Mouse (Mus musculus): Measurements from ENCODE around the gene Klrc1.
A peak's percentile ranks its signal among the peaks of the same experiment; 100 is the strongest.
"Not testable (repeated sequence)": the region's sequence is repeated elsewhere in the genome, so short reads cannot be mapped to it uniquely, and the experiment has no call there.

The Klrc1 gene

DNA sequence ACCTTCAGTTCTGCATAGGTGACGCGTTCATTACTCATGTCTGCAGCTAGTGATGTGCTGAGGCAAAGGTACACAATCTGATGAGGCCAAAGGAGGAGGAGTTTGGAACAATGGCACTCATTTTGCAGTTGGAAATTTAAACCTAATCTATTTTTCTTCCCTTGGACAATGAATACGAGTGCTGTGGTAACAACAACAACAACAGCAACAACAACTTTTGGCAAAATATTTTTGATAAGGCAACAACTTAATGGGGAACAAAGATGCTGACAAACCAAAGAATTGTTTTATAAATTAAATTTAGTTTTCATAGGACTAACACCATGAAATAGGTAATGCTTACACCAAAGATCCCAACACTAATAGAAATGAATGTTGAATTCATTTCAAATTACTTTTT, at the start of gene Klrc1:
Gene Klrc1, minus strand, starts transcription at position 101 of the 400 bp plus-strand sequence.
- no peak for DNase-seq

DNA sequence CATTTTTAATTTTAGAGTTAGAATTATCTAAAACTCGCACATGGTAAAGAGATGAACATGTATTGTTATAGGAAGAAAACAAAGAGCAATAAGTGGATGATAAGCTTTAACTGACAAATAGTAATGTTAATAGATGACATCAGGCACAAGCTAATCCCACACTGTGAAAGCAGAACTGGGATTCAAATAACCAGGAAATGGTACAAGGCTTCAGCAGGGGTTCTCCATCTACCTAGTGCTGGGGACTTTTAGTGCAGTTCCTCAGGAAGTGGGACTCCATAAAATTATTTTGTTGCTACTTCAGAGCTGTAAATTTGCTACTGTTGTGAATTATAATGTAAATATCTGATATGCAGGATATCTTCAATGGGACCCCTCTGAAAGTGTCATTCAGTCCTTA, 48.5 kb upstream of the Klrc1 start:
- no peak for DNase-seq

DNA sequence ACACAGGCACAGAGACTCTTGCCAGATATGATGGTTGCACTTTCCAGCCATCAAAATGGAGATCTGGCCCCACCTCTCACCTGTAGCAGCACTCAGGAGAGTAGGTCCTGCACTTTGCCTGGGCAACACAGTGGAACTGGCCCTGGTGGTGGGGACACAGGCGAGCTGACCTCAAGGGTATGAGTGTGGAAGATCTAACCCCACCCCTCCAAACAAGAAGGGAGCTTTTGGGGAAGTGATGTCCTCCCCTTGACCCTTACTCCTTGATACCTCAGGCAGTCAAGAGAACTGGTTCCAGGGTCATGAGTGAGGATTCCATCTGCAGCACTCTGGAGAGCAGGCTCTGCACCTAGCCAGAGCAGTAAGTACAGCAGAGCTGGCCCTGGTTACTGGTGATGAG, 42.6 kb upstream of the Klrc1 start:
- no peak for DNase-seq

DNA sequence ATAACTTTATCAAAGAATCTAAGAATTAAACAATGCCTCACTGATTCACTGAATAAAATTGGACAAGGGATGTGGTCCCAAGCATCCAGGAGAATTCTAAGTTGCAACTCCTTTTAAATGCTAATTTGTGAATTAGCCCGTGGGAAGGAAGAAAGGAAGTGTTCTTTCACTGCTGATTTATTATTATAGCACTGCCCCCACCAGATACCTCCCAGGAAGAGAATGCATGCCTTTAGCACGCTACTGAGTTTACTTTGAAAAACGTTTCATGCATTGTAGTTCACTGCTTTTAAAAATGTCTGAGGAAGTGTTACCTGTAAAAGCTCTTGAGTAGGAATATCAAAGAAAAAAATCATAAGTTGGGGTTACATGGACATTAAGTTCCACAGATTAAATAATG, 41.7 kb upstream of the Klrc1 start:
- no peak for DNase-seq

DNA sequence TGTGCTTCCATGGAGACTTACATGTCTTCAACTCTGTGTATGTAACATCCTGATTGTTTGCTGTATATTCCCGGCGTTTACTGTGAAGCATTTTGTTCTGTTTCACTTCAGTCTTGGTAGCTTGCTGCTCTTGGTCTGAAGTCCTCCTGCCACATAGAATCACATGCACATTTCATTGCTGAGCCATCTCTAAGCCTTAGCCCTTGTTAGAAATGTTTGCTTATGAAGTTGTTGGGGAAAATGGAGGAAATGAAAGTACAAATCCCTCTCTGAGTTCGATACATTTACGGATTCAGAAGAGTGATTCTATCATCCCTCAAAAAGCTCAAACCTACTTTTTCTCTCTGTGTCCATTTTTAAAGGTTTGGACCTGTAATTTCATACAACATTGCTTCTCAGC, 38.3 kb upstream of the Klrc1 start, which contains the start of gene Klri1:
Gene Klri1, minus strand, starts transcription at position 101 of the 400 bp plus-strand sequence.
- no peak for DNase-seq

DNA sequence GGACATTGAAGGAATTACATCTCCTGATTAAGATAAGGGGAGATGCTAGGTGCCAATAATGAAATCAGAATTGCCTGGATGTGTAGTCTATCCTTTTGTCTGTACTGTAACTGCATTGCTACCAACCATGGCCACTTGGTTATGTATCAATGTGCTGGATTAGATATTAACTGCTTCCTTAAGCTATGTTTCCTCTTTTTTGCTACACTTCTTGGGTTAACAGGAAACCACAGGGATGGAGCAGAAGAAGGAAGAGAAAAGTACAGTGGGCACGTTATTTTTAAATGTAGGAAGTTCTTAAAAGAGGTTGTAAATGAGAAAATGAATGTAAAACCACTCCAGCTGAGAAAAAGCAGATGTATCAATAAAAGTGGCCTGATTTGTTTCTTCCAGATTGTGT, 34.8 kb upstream of the Klrc1 start:
- no peak for DNase-seq

DNA sequence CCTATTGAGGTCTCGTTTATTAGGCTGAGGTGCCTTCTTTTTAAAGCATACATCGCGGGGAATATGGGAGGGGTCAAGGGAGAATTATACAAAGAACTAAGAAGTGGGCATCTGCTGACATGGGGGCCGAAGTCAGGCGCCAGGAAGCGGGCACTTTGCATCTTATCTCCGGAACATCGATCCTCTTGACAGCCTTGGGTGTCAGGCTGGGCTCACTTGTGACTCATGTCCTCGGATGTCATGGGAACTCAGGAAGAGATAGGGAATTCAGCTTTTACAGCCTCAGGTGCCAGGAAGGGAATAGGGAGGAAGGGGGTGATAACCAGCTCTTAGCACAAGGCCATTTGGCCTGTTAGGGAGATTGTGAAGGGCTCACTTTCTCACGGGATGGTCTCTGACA, 12.7 kb upstream of the Klrc1 start:
- DNase-seq: not testable (repeated sequence)

DNA sequence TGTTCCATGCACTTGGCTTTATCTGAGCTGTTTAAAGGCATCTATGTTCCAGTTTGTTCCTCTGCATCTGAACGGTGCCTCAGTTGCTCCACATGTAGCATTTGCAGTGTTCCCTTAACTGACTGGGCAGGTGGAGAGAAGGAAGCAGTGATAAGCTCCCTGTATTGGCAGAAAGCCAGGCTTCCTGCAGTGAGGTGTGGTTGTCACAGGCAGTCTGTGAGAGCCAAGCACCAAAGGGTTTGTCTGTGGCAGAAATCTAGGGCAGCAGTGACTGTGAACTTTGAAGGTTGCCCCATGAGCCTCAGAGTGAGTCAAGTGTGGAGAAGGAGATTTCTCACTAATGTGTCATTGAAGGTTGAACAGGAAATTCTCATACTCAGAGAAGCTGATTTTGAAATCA, 1.6 kb upstream of the Klrc1 start:
- DNase-seq: peak; percentile 0

DNA sequence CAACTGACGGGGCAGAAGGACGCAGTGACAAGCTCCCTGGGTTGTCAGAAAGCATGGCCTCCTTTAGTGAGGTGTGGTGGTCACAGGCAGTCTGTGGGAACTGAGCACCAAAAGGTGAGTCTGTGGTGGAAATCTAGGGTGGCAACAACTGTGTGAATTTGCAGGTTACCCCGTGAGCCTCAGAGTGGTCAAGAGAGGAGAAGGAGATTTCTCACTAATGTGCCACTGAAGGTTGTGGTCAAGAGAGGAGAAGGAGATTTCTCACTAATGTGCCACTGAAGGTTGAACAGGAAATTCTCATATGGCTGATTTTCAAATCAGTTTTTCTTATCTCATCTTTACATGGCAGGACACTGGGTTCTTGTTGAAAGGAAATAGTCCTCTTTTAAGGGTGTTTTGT, 17.5 kb downstream of the Klrc1 start:
- not testable (repeated sequence) for DNase-seq

DNA sequence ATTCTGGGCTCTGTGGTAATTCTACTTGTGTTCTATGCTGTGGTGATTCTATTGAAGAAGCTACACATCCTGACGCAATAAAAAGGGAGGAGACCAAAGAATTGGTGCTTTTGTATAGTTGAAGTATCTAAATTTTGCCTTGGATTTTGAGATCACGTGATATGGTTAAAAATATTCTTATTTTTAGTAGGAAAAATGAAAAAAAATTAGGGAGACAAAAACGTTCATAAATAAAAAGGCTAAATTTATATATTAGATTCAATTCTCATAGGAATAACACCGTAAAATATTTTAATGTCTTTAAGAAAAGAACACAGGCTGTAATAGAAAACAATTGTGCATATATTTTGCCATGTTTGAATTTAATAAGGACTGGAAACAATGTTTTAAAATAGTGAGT, 18.2 kb downstream of the Klrc1 start, which contains the start of gene Klrc2:
Gene Klrc2, minus strand, starts transcription at position 101 of the 400 bp plus-strand sequence.
- not testable (repeated sequence) for DNase-seq

DNA sequence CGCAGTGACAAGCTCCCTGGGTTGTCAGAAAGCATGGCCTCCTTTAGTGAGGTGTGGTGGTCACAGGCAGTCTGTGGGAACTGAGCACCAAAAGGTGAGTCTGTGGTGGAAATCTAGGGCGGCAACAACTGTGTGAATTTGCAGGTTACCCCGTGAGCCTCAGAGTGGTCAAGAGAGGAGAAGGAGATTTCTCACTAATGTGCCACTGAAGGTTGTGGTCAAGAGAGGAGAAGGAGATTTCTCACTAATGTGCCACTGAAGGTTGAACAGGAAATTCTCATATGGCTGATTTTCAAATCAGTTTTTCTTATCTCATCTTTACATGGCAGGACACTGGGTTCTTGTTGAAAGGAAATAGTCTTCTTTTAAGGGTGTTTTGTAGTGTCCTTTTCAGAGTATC, 34.7 kb downstream of the Klrc1 start:
- not testable (repeated sequence) for DNase-seq

DNA sequence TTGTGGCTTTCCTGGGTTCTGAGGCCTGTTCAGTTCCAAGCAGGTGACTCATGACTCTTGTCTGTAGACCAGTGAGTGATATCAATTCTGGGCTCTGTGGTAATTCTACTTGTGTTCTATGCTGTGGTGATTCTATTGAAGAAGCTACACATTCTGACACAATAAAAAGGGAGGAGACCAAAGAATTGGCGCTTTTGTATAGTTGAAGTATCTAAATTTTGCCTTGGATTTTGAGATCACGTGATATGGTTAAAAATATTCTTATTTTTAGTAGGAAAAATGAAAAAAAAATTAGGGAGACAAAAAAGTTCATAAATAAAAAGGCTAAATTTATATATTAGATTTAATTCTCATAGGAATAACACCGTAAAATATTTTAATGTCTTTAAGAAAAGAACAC, 35.5 kb downstream of the Klrc1 start, which contains the start of gene Klrc3:
Gene Klrc3, minus strand, starts transcription at position 101 of the 400 bp plus-strand sequence.
- DNase-seq: not testable (repeated sequence)

DNA sequence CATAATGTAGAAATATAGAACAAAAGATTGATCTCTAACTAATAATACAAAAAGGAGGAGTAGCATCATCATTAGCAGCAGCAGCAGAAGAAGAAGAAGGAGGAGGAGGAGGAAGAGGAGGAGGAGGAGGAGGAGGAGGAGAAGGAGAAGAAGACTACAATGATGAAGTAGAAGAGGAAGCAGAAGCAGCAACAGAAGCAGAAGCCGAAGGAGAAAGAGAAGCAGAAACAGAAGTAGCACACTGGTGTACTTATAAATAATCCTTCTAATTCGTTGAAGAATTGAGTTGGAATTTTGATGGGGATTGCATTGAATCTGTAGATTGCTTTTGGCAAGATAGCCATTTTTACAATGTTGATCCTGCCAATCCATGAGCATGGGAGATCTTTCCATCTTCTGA, 47.7 kb downstream of the Klrc1 start:
- DNase-seq: not testable (repeated sequence)

DNA sequence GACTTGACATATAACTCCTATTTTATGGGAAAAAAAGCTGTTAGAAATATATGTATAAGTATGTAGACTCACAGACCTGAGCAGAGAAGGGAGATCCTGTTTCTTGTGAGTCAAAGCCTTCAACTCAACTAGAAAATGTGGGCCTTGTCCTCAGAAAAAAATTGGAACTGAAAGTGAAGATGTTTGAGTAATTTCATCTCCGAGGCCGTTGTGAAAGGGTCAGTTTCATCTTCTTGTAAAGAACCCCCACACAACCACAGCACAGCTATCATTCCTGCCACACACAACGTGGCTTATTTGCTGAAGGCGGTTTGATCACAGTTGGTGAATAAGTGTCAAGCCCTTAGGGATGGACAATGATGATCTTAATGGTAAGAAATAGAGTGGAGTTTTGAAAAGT, 55.0 kb downstream of the Klrc1 start, which contains the start of gene Klrk1:
Gene Klrk1, minus strand, starts transcription at position 130 of the 400 bp plus-strand sequence.
- no peak for DNase-seq
